Mouse (Mus musculus): ENCODE results near the gene Fbxo45. TPM values are rescaled to one million over a fixed set of nuclear protein-coding genes. Genes with fewer than 3 reads are reported as not detected.

Gene Fbxo45
- total RNA-seq, 1 experiment, result 14.2 TPM

GRCm38 (mm10) chr16:32202681-32203080 is 44.3 kb downstream of the Fbxo45 start:
- Histone ChIP-seq H3K4me3 (ENCODE audit: insufficient read depth in 1 of 2, low read depth in 1 of 2, low read length in 2 of 2, poor library complexity in 1 of 2, severe bottlenecking in 1 of 2) (no peak overlapping the region), H3K9ac (ENCODE audit: insufficient read depth, low read depth, low read length, poor library complexity, severe bottlenecking) (no peak overlapping the region), H3K9me3 (ENCODE audit: control insufficient read depth, insufficient read depth, low read depth, low read length) (no peaks in the 10 kb centered on the region), H3K4me1 (ENCODE audit: control insufficient read depth in 2 of 2, insufficient read depth in 2 of 2, low read length in 2 of 2, poor library complexity in 1 of 2) (no peaks in the 10 kb centered on the region), H3K36me3 (ENCODE audit: control insufficient read depth, insufficient read depth, low read length, poor library complexity, severe bottlenecking) (no peaks in the 10 kb centered on the region), H3K27ac (ENCODE audit: insufficient read depth, low read depth, low read length, poor library complexity, severe bottlenecking) (no peak overlapping the region)
- TF ChIP-seq CHD2 (IDR thresholded peaks at IDR 0.05; ENCODE audit: low read depth, low read length) (no peak), ZC3H11A (IDR thresholded peaks at IDR 0.05; ENCODE audit: borderline replicate concordance, low read depth, low read length) (0 out of 2 replicates have a peak, but pooled peaks have one; percentile 28)
- in situ Hi-C loops (cut with MboI; ENCODE audit: low sequenced_read_pairs in 2 of 2, unreplicated experiment in 2 of 2), result no loop called here
- DNase-seq (ENCODE audit: low read depth, low spot score), result peak; percentile 48

- DNase-seq (ENCODE audit: low read depth, low spot score), result no peak
- Histone ChIP-seq H3K9me3 (ENCODE audit: control insufficient read depth, insufficient read depth, low read depth, low read length) (no peaks in the 10 kb centered on the region), H3K27ac (ENCODE audit: insufficient read depth, low read depth, low read length, poor library complexity, severe bottlenecking) (no peak overlapping the region), H3K4me1 (ENCODE audit: control insufficient read depth in 2 of 2, insufficient read depth in 2 of 2, low read length in 2 of 2, poor library complexity in 1 of 2) (no peaks in the 10 kb centered on the region), H3K9ac (ENCODE audit: insufficient read depth, low read depth, low read length, poor library complexity, severe bottlenecking) (no peak overlapping the region), H3K36me3 (ENCODE audit: control insufficient read depth, insufficient read depth, low read length, poor library complexity, severe bottlenecking) (no peaks in the 10 kb centered on the region), H3K4me3 (ENCODE audit: insufficient read depth in 1 of 2, low read depth in 1 of 2, low read length in 2 of 2, poor library complexity in 1 of 2, severe bottlenecking in 1 of 2) (no peak overlapping the region)
- no peak for TF ChIP-seq CHD2 (IDR thresholded peaks at IDR 0.05; ENCODE audit: low read depth, low read length)
- TF ChIP-seq MAFK (IDR thresholded peaks at IDR 0.05; ENCODE audit: insufficient read depth, low read depth, low read length), result no peak
- TF ChIP-seq HCFC1 (IDR thresholded peaks at IDR 0.05; ENCODE audit: borderline replicate concordance, insufficient read depth, low read length), result no peak
- TF ChIP-seq ZC3H11A (IDR thresholded peaks at IDR 0.05; ENCODE audit: borderline replicate concordance, low read depth, low read length), result no peak
- TF ChIP-seq ZNF384 (IDR thresholded peaks at IDR 0.05; ENCODE audit: low read depth, low read length), result no peak
- in situ Hi-C loops (cut with MboI; ENCODE audit: low sequenced_read_pairs in 2 of 2, unreplicated experiment in 2 of 2), result no loop called here
Measured at GRCm38 (mm10) chr16:32201004-32201325, 46.0 kb downstream of the Fbxo45 start.

DNA sequence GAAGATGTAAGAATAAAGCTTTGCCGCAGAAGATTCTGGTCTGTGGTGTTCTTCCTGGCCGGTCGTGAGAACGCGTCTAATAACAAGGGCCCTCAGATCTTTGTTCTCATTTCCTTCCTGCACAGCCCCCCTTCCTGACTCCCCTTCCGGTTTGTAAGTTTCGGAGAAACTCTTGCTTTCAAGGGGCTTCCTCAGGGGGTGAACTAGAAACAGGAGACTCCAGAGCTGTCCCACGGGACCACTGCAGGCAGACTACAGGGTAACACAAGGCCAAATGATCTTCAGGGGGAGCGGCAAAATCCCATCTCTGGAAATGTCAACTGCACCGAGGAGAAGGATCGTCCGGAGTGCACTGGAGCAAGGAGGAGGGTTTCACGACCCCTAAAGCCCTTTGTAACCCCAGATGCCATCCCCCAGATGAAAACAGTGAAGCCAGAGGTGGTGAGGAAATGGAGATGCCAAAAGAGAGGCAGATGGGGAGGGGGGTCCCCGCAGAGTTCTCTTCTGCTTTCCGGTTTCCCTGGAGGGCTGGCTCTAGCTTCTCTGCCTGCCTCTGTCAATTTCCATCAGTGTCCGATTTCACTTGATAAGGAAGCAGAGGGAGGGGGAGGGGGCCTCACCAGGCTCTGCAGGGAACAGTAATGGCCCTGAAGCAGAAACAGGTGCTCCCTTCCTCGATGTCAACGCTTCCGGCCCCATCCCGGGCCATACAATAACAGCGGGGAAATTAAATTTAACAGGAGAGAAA is 46.5 kb downstream of the Fbxo45 start:
- H3K4me1 ChIP-seq (ENCODE audit: control insufficient read depth in 2 of 2, insufficient read depth in 2 of 2, low read length in 2 of 2, poor library complexity in 1 of 2), result no peaks in the 10 kb centered on the region
- DNase-seq (ENCODE audit: low read depth, low spot score), result no peak
- H3K27ac ChIP-seq (ENCODE audit: insufficient read depth, low read depth, low read length, poor library complexity, severe bottlenecking), result no peak overlapping the region
- H3K9me3 ChIP-seq (ENCODE audit: control insufficient read depth, insufficient read depth, low read depth, low read length), result no peaks in the 10 kb centered on the region
- no peaks in the 10 kb centered on the region for H3K36me3 ChIP-seq (ENCODE audit: control insufficient read depth, insufficient read depth, low read length, poor library complexity, severe bottlenecking)
- no peak overlapping the region for H3K9ac ChIP-seq (ENCODE audit: insufficient read depth, low read depth, low read length, poor library complexity, severe bottlenecking)
- no peak for TF ChIP-seq ZC3H11A (IDR thresholded peaks at IDR 0.05; ENCODE audit: borderline replicate concordance, low read depth, low read length)
- no peak for TF ChIP-seq CHD2 (IDR thresholded peaks at IDR 0.05; ENCODE audit: low read depth, low read length)
- no peak for TF ChIP-seq ZNF384 (IDR thresholded peaks at IDR 0.05; ENCODE audit: low read depth, low read length)
- no peak for TF ChIP-seq HCFC1 (IDR thresholded peaks at IDR 0.05; ENCODE audit: borderline replicate concordance, insufficient read depth, low read length)
- no peak for TF ChIP-seq MAFK (IDR thresholded peaks at IDR 0.05; ENCODE audit: insufficient read depth, low read depth, low read length)
- in situ Hi-C loops (cut with MboI; ENCODE audit: low sequenced_read_pairs in 2 of 2, unreplicated experiment in 2 of 2), result no loop called here
- H3K4me3 ChIP-seq (ENCODE audit: insufficient read depth in 1 of 2, low read depth in 1 of 2, low read length in 2 of 2, poor library complexity in 1 of 2, severe bottlenecking in 1 of 2), result no peak overlapping the region

GRCm38 (mm10) chr16:32190011-32190441 is 56.9 kb downstream of the Fbxo45 start:
- no peak overlapping the region for H3K27ac ChIP-seq (ENCODE audit: insufficient read depth, low read depth, low read length, poor library complexity, severe bottlenecking)
- in situ Hi-C loops (cut with MboI; ENCODE audit: low sequenced_read_pairs in 2 of 2, unreplicated experiment in 2 of 2), result no loop called here
- H3K9me3 ChIP-seq (ENCODE audit: control insufficient read depth, insufficient read depth, low read depth, low read length), result 0 out of 2 replicates have a peak, but pooled peaks cover under 1% of the 10 kb centered on the region
- H3K36me3 ChIP-seq (ENCODE audit: control insufficient read depth, insufficient read depth, low read length, poor library complexity, severe bottlenecking), result no peaks in the 10 kb centered on the region
- no peaks in the 10 kb centered on the region for H3K4me1 ChIP-seq (ENCODE audit: control insufficient read depth in 2 of 2, insufficient read depth in 2 of 2, low read length in 2 of 2, poor library complexity in 1 of 2)
- TF ChIP-seq ZC3H11A (IDR thresholded peaks at IDR 0.05; ENCODE audit: borderline replicate concordance, low read depth, low read length), result no peak
- TF ChIP-seq ZNF384 (IDR thresholded peaks at IDR 0.05; ENCODE audit: low read depth, low read length), result no peak
- TF ChIP-seq HCFC1 (IDR thresholded peaks at IDR 0.05; ENCODE audit: borderline replicate concordance, insufficient read depth, low read length), result no peak
- no peak for TF ChIP-seq MAFK (IDR thresholded peaks at IDR 0.05; ENCODE audit: insufficient read depth, low read depth, low read length)
- TF ChIP-seq CHD2 (IDR thresholded peaks at IDR 0.05; ENCODE audit: low read depth, low read length), result no peak
- H3K9ac ChIP-seq (ENCODE audit: insufficient read depth, low read depth, low read length, poor library complexity, severe bottlenecking), result no peak overlapping the region
- no peak overlapping the region for H3K4me3 ChIP-seq (ENCODE audit: insufficient read depth in 1 of 2, low read depth in 1 of 2, low read length in 2 of 2, poor library complexity in 1 of 2, severe bottlenecking in 1 of 2)
- no peak for DNase-seq (ENCODE audit: low read depth, low spot score)

DNA sequence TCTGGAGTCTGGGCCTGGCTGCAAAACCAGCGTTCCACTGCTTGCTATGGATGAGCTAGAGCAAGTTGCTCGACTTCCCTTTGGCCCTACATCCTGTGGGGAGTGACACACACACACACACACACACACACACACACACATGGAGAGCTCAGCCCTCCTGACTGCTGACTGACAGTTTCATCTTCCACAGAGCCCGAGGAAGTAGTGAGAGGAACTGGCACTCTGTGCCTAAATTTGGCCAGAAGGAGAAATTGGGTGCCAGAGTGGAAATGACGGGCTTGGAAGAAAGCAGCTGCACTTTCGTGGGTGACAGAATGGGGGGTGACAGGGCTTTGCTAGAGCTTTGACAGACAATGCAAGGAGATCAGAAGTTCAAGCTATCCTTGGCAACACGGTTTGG is 57.8 kb downstream of the Fbxo45 start:
- TF ChIP-seq MAFK (IDR thresholded peaks at IDR 0.05; ENCODE audit: insufficient read depth, low read depth, low read length), result no peak
- TF ChIP-seq CHD2 (IDR thresholded peaks at IDR 0.05; ENCODE audit: low read depth, low read length), result no peak
- TF ChIP-seq HCFC1 (IDR thresholded peaks at IDR 0.05; ENCODE audit: borderline replicate concordance, insufficient read depth, low read length), result no peak
- TF ChIP-seq ZNF384 (IDR thresholded peaks at IDR 0.05; ENCODE audit: low read depth, low read length), result no peak
- H3K4me1 ChIP-seq (ENCODE audit: control insufficient read depth in 2 of 2, insufficient read depth in 2 of 2, low read length in 2 of 2, poor library complexity in 1 of 2), result no peaks in the 10 kb centered on the region
- no peak overlapping the region for H3K4me3 ChIP-seq (ENCODE audit: insufficient read depth in 1 of 2, low read depth in 1 of 2, low read length in 2 of 2, poor library complexity in 1 of 2, severe bottlenecking in 1 of 2)
- H3K9ac ChIP-seq (ENCODE audit: insufficient read depth, low read depth, low read length, poor library complexity, severe bottlenecking), result no peak overlapping the region
- H3K9me3 ChIP-seq (ENCODE audit: control insufficient read depth, insufficient read depth, low read depth, low read length), result no peaks in the 10 kb centered on the region
- H3K27ac ChIP-seq (ENCODE audit: insufficient read depth, low read depth, low read length, poor library complexity, severe bottlenecking), result no peak overlapping the region
- H3K36me3 ChIP-seq (ENCODE audit: control insufficient read depth, insufficient read depth, low read length, poor library complexity, severe bottlenecking), result no peaks in the 10 kb centered on the region
- no peak for DNase-seq (ENCODE audit: low read depth, low spot score)
- in situ Hi-C loops (cut with MboI; ENCODE audit: low sequenced_read_pairs in 2 of 2, unreplicated experiment in 2 of 2), result no loop called here

All from ES-E14 (cell line).